Comparison of ENCODE assay signal across 8 mouse cellular contexts in genomic region chr3:31145641-31146290, GRCm38 (mm10). TPM values are rescaled to one million over a fixed set of nuclear protein-coding genes. Genes with fewer than 3 reads are reported as not detected.
A peak's percentile ranks its signal among the peaks of the same experiment; 100 is the strongest.
DNase-seq lines count a peak whose midpoint lies in the region; ATAC-seq and TF ChIP-seq lines count a peak whose summit lies in the region.

No protein-coding gene starts in this region.

- 0 out of 2 replicates have a peak overlapping the region, but pooled peaks have one; percentile 17 for H3K4me2 ChIP-seq in embryonic facial prominence, embryonic 12.5 days (replicated peaks)
- peak overlapping the region; percentile 34 for H3K4me2 ChIP-seq in limb, embryonic 13.5 days (replicated peaks)
- peak overlapping the region; percentile 26 for H3K4me2 ChIP-seq in midbrain, embryonic 15.5 days
- H3K4me2 ChIP-seq in stomach, embryonic 15.5 days = no peak overlapping the region

- H3K27ac ChIP-seq in embryonic facial prominence, embryonic 12.5 days = no peak overlapping the region
- no peak overlapping the region for H3K27ac ChIP-seq in heart, adult 2 months
- H3K27ac ChIP-seq in kidney, adult 2 months (ENCODE audit: insufficient read depth, low read depth, low read length) = no peak overlapping the region
- H3K27ac ChIP-seq in limb, embryonic 13.5 days = no peak overlapping the region
- no peak overlapping the region for H3K27ac ChIP-seq in midbrain, embryonic 15.5 days
- no peak overlapping the region for H3K27ac ChIP-seq in stomach, embryonic 15.5 days

- no peaks in the 10 kb centered on the region for H3K4me1 ChIP-seq in embryonic facial prominence, embryonic 12.5 days
- no peaks in the 10 kb centered on the region for H3K4me1 ChIP-seq in heart, adult 2 months (ENCODE audit: control insufficient read depth, insufficient read depth, low read length)
- no peaks in the 10 kb centered on the region; the same call in 1 of the 2 replicates for H3K4me1 ChIP-seq in kidney, adult 2 months (ENCODE audit: control insufficient read depth, insufficient read depth, low read length)
- peaks cover 6% of the 10 kb centered on the region for H3K4me1 ChIP-seq in limb, embryonic 13.5 days
- H3K4me1 ChIP-seq in midbrain, embryonic 15.5 days = peaks cover 11% of the 10 kb centered on the region
- peaks cover 12% of the 10 kb centered on the region for H3K4me1 ChIP-seq in stomach, embryonic 15.5 days

- no peaks in the 10 kb centered on the region for H3K79me3 ChIP-seq in C2C12 (ENCODE audit: low read depth)

- H3K36me3 ChIP-seq in C2C12 (ENCODE audit: control insufficient read depth, insufficient read depth) = no peaks in the 10 kb centered on the region
- H3K36me3 ChIP-seq in embryonic facial prominence, embryonic 12.5 days = no peaks in the 10 kb centered on the region
- no peaks in the 10 kb centered on the region for H3K36me3 ChIP-seq in heart, adult 2 months (ENCODE audit: control insufficient read depth, insufficient read depth, low read length)
- no peaks in the 10 kb centered on the region for H3K36me3 ChIP-seq in kidney, adult 2 months (ENCODE audit: control insufficient read depth, insufficient read depth, low read length)
- H3K36me3 ChIP-seq in limb, embryonic 13.5 days = no peaks in the 10 kb centered on the region
- no peaks in the 10 kb centered on the region for H3K36me3 ChIP-seq in midbrain, embryonic 15.5 days (replicated peaks)
- no peaks in the 10 kb centered on the region for H3K36me3 ChIP-seq in stomach, embryonic 15.5 days

- H3ac ChIP-seq in C2C12 (ENCODE audit: control insufficient read depth, insufficient read length, low read depth) = no peak overlapping the region

- no peak for TF ChIP-seq POLR2A in heart, adult 2 months (IDR thresholded peaks at IDR 0.05; ENCODE audit: insufficient read depth, low read depth, low read length)
- TF ChIP-seq POLR2A in kidney, adult 2 months (IDR thresholded peaks at IDR 0.05; ENCODE audit: low read depth, low read length) = no peak

- TF ChIP-seq CTCF in C2C12 (IDR thresholded peaks at IDR 0.05; ENCODE audit: control insufficient read depth, insufficient read depth, insufficient read length) = peak; percentile 57
- TF ChIP-seq CTCF in heart, adult 2 months (IDR thresholded peaks at IDR 0.05) = peak; percentile 96
- TF ChIP-seq CTCF in kidney, adult 2 months (conservative IDR thresholded peaks at IDR 0.05; ENCODE audit: insufficient read depth, insufficient read length, low read depth, low read length) = peak; percentile 99

- peak; percentile 80 for DNase-seq in adrenal gland, postnatal 10 days
- peak; percentile 69 to 73 for DNase-seq in heart, adult 2 months
- DNase-seq in kidney, adult 2 months = peak; percentile 84

- intact Hi-C loops in heart, adult 2 months (cut with DNase I) = loop anchor here (1.0 kb wide), 2 partner anchors 314 to 458 kb away; no protein-coding TSS in a partner anchor

- peak; percentile 83; the same call in 1 of the 2 replicates for TF ChIP-seq EP300 in heart, adult 2 months (IDR thresholded peaks at IDR 0.05; ENCODE audit: insufficient read depth, low read depth, low read length)

- H3K4me3 ChIP-seq in C2C12 (ENCODE audit: insufficient read depth, poor library complexity, severe bottlenecking) = no peak overlapping the region
- H3K4me3 ChIP-seq in embryonic facial prominence, embryonic 12.5 days = no peak overlapping the region
- H3K4me3 ChIP-seq in heart, adult 2 months = no peak overlapping the region
- H3K4me3 ChIP-seq in kidney, adult 2 months (ENCODE audit: insufficient read depth, low read depth, low read length) = no peak overlapping the region
- no peak overlapping the region for H3K4me3 ChIP-seq in limb, embryonic 13.5 days
- H3K4me3 ChIP-seq in midbrain, embryonic 15.5 days = no peak overlapping the region
- H3K4me3 ChIP-seq in stomach, embryonic 15.5 days (replicated peaks) = no peak overlapping the region

- peak; percentile 49; the same call in 1 of the 2 replicates for ATAC-seq in embryonic facial prominence, embryonic 12.5 days (ENCODE audit: insufficient number of reproducible peaks, insufficient read depth, low FRiP score, low TSS enrichment)
- peak; percentile 71; the same call in 1 of the 2 replicates for ATAC-seq in limb, embryonic 13.5 days (ENCODE audit: low FRiP score, low read depth)
- peak; percentile 89 for ATAC-seq in midbrain, embryonic 15.5 days (replicated peaks)
- ATAC-seq in stomach, embryonic 15.5 days (ENCODE audit: insufficient read depth, low FRiP score, low read depth) = peak; percentile 77; the same call in 1 of the 2 replicates

- 11% methylated on average over 14 of the region's 14 CpGs for WGBS in embryonic facial prominence, embryonic 12.5 days
- 11% methylated on average over 14 of the region's 14 CpGs for WGBS in heart, adult 2 months
- WGBS in kidney, adult 2 months = 13% methylated on average over 14 of the region's 14 CpGs
- 11% methylated on average over 14 of the region's 14 CpGs for WGBS in limb, embryonic 13.5 days
- 12% methylated on average over 14 of the region's 14 CpGs for WGBS in midbrain, embryonic 15.5 days
- 13% methylated on average over 14 of the region's 14 CpGs for WGBS in stomach, embryonic 15.5 days

- no peak overlapping the region for H3K9ac ChIP-seq in embryonic facial prominence, embryonic 12.5 days
- no peak overlapping the region for H3K9ac ChIP-seq in heart, adult 2 months (ENCODE audit: low read depth, low read length)
- H3K9ac ChIP-seq in limb, embryonic 13.5 days = no peak overlapping the region
- no peak overlapping the region for H3K9ac ChIP-seq in midbrain, embryonic 15.5 days
- no peak overlapping the region for H3K9ac ChIP-seq in stomach, embryonic 15.5 days

- peaks cover 12% of the 10 kb centered on the region for H3K27me3 ChIP-seq in C2C12 (ENCODE audit: control insufficient read depth, insufficient read depth, insufficient read length)
- peaks cover 7% of the 10 kb centered on the region for H3K27me3 ChIP-seq in embryonic facial prominence, embryonic 12.5 days
- peaks cover 4% of the 10 kb centered on the region for H3K27me3 ChIP-seq in heart, adult 2 months (ENCODE audit: control insufficient read depth, insufficient read depth, low read length)
- no peaks in the 10 kb centered on the region for H3K27me3 ChIP-seq in kidney, adult 2 months (replicated peaks; ENCODE audit: control insufficient read depth, insufficient read depth, low read length)
- H3K27me3 ChIP-seq in limb, embryonic 13.5 days = peaks cover 27% of the 10 kb centered on the region
- H3K27me3 ChIP-seq in midbrain, embryonic 15.5 days (replicated peaks) = peaks cover 31% of the 10 kb centered on the region
- H3K27me3 ChIP-seq in stomach, embryonic 15.5 days (replicated peaks) = peaks cover 8% of the 10 kb centered on the region; the same call in 1 of the 2 replicates

- H3K79me2 ChIP-seq in C2C12 (ENCODE audit: control insufficient read depth, insufficient read depth) = no peaks in the 10 kb centered on the region
- H3K79me2 ChIP-seq in heart, adult 2 months (replicated peaks; ENCODE audit: control insufficient read depth, insufficient read depth, low read length) = no peaks in the 10 kb centered on the region

- H3K9me3 ChIP-seq in embryonic facial prominence, embryonic 12.5 days = no peaks in the 10 kb centered on the region
- no peaks in the 10 kb centered on the region for H3K9me3 ChIP-seq in limb, embryonic 13.5 days
- no peaks in the 10 kb centered on the region for H3K9me3 ChIP-seq in midbrain, embryonic 15.5 days
- H3K9me3 ChIP-seq in stomach, embryonic 15.5 days = no peaks in the 10 kb centered on the region

TF ChIP-seq in C2C12, 6 proteins besides CTCF, POLR2A, EP300 and RAD21:
- TF ChIP-seq MYOD1 (IDR thresholded peaks at IDR 0.05; ENCODE audit: control insufficient read depth, insufficient read length, low read depth) (no peak), CEBPB (IDR thresholded peaks at IDR 0.05; ENCODE audit: low read depth) (no peak), MYOG (IDR thresholded peaks at IDR 0.05; ENCODE audit: control insufficient read depth, extremely low read depth, insufficient read length) (no peak), FOSL1 (IDR thresholded peaks at IDR 0.05; ENCODE audit: insufficient read depth, low read length, poor library complexity, severe bottlenecking) (no peak), MAX (IDR thresholded peaks at IDR 0.05) (peak; percentile 90), USF1 (IDR thresholded peaks at IDR 0.05; ENCODE audit: low read depth) (peak; percentile 61)

RNA-seq across cellular contexts. Expression of gene Cldn11, which starts 4.0 kb away (rescaled TPM):
- polyA plus RNA-seq in C2C12 (2012; fragmentation: generic; extraction: Trizol) = not detected
- 10 to 100 TPM; 15.7 to 16.8 TPM for total RNA-seq in adrenal gland, postnatal 10 days (2021)
- 32.1 and 38.7 TPM in 2 replicates for polyA plus RNA-seq in embryonic facial prominence, embryonic 12.5 days (2016; fragmentation: Nextera tagmentation; extraction: Ambion mirVana)
- under 1 TPM; 0.57 to 0.68 TPM for total RNA-seq in heart, adult 2 months (2021)
- polyA plus RNA-seq in heart, adult 2 months (2012; rRNA removed) = 0.59 and 0.94 TPM in 2 replicates
- polyA plus RNA-seq in kidney, adult 2 months (2012; rRNA removed) = 2.8 and 6.0 TPM in 2 replicates
- 9.4 and 10.7 TPM in 2 replicates for polyA plus RNA-seq in limb, embryonic 13.5 days (2015; fragmentation: Nextera tagmentation; extraction: Ambion mirVana)
- 57.8 and 75.1 TPM in 2 replicates for polyA plus RNA-seq in midbrain, embryonic 15.5 days (2015; fragmentation: Nextera tagmentation; extraction: Ambion mirVana)
- 4.9 and 6.6 TPM in 2 replicates for polyA plus RNA-seq in stomach, embryonic 15.5 days (2015; fragmentation: Nextera tagmentation; extraction: Ambion mirVana)

RNA-seq across cellular contexts. Expression of gene Skil, which starts 50.9 kb away (rescaled TPM):
- polyA plus RNA-seq in C2C12 (2012; fragmentation: generic; extraction: Trizol) = 15.0 TPM
- 10 to 100 TPM; 37.7 to 53.8 TPM for total RNA-seq in adrenal gland, postnatal 10 days (2021)
- polyA plus RNA-seq in embryonic facial prominence, embryonic 12.5 days (2016; fragmentation: Nextera tagmentation; extraction: Ambion mirVana) = 33.5 and 34.9 TPM in 2 replicates
- 10 to 100 TPM; 14.2 to 15.4 TPM for total RNA-seq in heart, adult 2 months (2021)
- polyA plus RNA-seq in heart, adult 2 months (2012; rRNA removed) = 8.0 and 13.8 TPM in 2 replicates
- 5.8 and 7.7 TPM in 2 replicates for polyA plus RNA-seq in kidney, adult 2 months (2012; rRNA removed)
- 27.2 and 30.2 TPM in 2 replicates for polyA plus RNA-seq in limb, embryonic 13.5 days (2015; fragmentation: Nextera tagmentation; extraction: Ambion mirVana)
- polyA plus RNA-seq in midbrain, embryonic 15.5 days (2015; fragmentation: Nextera tagmentation; extraction: Ambion mirVana) = 25.9 and 29.5 TPM in 2 replicates
- 19.3 and 21.6 TPM in 2 replicates for polyA plus RNA-seq in stomach, embryonic 15.5 days (2015; fragmentation: Nextera tagmentation; extraction: Ambion mirVana)
